Mouse (Mus musculus) brain, embryonic 14.5 days (tissue): ENCODE results near the gene Gm9745. TPM values are rescaled to one million over a fixed set of nuclear protein-coding genes. Genes with fewer than 3 reads are reported as not detected.
A peak's percentile ranks its signal among the peaks of the same experiment; 100 is the strongest.
"Not testable (repeated sequence)": the region's sequence is repeated elsewhere in the genome, so short reads cannot be mapped to it uniquely, and the experiment has no call there.

Experiments
- DNase-seq: peaks from one replicate; pipeline ENCODE4 v3.0.0-alpha.2; 2011; ENCODE audit warnings: low read depth
- CTCF ChIP-seq: fragments of 200-500 bp; IDR thresholded peaks from 2 replicates; pipeline ENCODE4 v1.5.1; 2012; ENCODE audit warnings: inconsistent platforms, mild to moderate bottlenecking, moderate library complexity, borderline replicate concordance; ENCODE audit not compliant: insufficient read depth, insufficient read length; ENCODE audit errors: extremely low read depth
- POLR2A ChIP-seq: fragments of 200-500 bp; IDR thresholded peaks from 2 replicates; pipeline ENCODE4 v1.6.1; 2012; ENCODE audit warnings: mild to moderate bottlenecking, inconsistent platforms, borderline replicate concordance; ENCODE audit not compliant: poor library complexity, insufficient read depth, insufficient read length, severe bottlenecking; ENCODE audit errors: extremely low read depth
- polyA plus RNA-seq: library from polyadenylated mRNA; depleted of rRNA; stranded (reverse); fragments of >200 nt; gene quantifications from 2 replicates; pipeline ENCODE4 v1.2.3, GENCODE M21; 2012; rRNA removed

The Gm9745 gene
- polyA plus RNA-seq, result not detected in 2 replicates

- not testable (repeated sequence) for DNase-seq
These were observed at the start of gene Gm9745 for GRCm38 (mm10) chr13:8948131-8948530. TSS of gene Gm9745 (minus strand) at chr13:8948231.

DNA sequence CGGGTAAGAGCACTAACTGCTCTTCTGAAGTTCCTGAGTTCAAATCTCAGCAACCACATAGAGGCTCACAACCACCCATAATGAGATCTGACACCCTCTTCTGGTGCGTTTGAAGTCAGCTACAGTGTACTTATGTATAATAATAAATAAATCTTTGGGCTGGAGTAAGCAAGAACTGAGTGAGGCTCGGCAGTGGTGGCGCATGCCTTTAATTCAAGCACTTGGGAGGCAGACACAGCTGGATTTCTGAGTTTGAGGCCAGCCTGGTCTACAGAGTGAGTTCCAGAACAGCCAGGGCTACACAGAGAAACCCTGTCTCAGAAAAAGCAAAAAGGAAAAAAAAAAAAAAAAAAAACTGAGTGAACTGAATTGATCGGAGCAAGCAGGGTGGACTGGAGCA lies 49.2 kb upstream of the Gm9745 start:
- not testable (repeated sequence) for DNase-seq

DNA sequence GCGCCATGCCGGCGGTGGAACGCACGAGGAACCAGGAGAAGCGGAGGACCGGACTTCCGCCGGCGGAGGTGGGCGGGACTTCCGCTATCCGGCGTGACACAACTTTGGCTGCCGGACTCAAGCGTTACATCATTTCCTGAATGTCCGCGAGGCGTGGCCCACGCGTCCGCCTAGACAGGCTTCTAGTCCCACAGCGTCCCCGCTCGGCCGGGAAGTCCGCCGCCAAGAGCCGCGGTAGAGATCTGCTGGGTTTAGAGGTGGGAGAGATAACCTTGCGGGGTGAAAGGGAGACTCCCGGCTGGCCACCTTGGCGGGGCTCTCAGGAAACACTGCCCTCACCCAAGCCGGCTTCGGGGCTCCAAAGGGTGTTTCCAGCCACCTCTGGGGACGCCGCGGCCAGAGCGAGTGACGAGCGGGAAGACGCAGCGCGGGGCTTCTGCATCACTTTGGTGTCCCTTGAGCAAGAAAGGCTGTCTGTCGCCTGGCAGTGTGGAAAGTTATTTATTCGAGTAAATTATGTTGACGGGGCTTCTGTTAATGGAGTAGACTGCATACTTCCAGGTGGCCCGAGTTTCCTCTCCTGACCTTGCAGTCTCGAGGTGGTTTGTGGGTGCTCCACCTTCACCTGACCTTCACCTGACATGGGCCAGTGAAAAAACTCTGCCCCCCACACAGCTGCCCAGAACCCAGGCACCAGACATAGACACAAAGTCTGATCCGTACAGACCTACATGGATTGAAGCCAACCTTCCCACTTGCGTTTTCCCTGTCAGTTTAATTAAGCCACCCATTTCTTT lies 48.2 kb upstream of the Gm9745 start, which contains the start of gene Gtpbp4:
Gene Gtpbp4, minus strand, starts transcription at position 94 of the 797 bp plus-strand sequence.
- peak; percentile 99 for DNase-seq
- TF ChIP-seq POLR2A (peak; percentile 63; the same call in 1 of the 2 replicates), CTCF (peak; percentile 68)

DNA sequence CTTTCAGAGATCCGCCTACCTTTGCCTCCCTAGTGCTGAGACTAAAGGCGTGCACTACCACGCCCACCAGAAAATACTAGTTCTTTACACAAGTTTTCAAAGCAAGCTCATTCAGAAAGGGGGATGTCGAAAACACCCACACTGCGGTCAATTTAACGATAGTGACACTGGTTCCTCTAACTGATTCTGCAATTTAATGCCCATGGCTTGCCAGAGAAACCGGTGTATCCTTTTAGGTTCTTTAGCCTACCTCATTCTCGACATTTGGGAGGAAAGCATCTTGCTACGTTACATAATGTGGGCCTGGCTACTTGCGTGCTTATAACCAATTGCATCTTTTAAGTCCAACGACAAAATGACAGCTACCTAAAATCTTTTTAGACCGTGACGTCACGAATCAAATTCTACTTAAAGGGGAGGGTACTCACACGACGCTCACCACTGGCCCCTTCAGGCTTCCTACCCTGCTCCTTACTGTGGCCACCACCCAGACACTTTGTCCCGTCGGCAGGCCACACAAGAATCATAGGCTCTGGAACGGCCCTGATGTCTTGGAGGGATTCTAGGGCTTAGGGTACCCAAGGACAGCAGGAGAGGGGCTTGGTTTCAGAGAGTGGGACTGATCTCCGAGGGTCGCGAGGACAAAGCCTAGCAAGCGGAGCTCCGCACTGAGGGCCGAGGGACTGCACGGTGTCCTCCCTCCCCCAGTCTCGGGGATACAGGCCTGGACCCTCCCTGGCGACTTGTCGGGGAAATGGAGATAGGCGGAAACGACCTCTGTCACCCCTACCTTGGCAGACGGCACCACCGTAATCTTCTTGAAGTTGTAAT lies 47.3 kb upstream of the Gm9745 start:
- no peak for TF ChIP-seq POLR2A
- no peak for TF ChIP-seq CTCF
- DNase-seq, result peak; percentile 63

- TF ChIP-seq CTCF (no peak), POLR2A (no peak)
- no peak for DNase-seq
These were observed 44.2 kb upstream of the Gm9745 start for GRCm38 (mm10) chr13:8992231-8992630.

DNA sequence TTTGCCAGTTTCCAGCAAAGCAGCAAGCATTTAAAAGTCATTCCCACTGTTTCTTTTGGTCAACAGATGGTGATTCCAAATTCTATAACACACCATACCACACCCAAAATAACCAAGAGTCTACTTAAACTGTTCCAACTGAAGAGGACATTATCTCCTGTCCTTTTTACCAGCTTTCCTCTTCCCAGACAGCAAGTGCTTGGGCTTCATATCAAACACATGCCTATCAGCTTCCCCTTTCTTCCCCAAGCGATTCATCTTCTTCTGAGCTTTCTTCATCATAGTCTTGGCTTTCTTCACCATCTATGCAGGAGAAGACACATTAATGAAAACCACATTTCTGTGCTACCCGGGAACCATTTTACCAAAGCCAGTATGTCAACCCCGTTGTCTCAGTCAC lies 24.9 kb upstream of the Gm9745 start:
- TF ChIP-seq CTCF, result no peak
- TF ChIP-seq POLR2A, result no peak

GRCm38 (mm10) chr13:8972369-8972768 lies 24.3 kb upstream of the Gm9745 start:
- DNase-seq, result no peak
- TF ChIP-seq CTCF (no peak), POLR2A (no peak)

More for the DNA sequence above, 24.9 kb upstream of the Gm9745 start:
- no peak for DNase-seq

DNA sequence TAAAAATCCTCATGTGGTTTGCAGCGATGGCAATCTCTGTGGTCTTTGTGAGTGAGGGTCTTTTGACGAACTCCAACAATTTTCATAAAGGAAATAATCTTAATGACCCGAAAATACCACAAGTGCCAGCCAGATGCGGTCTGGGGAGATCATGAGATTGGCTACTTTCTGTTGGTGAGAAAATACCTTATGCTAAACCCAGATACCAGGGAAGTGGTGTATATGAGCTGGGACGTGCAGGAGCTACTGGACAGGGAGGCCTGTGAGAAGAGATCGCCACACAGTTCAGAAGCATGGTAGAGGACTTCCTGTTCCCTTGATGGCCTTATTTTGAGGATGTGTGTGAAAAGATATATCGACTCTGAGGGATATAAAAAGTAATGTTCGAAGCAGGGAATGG lies 19.7 kb upstream of the Gm9745 start:
- DNase-seq, result no peak
- no peak for TF ChIP-seq POLR2A
- no peak for TF ChIP-seq CTCF

DNA sequence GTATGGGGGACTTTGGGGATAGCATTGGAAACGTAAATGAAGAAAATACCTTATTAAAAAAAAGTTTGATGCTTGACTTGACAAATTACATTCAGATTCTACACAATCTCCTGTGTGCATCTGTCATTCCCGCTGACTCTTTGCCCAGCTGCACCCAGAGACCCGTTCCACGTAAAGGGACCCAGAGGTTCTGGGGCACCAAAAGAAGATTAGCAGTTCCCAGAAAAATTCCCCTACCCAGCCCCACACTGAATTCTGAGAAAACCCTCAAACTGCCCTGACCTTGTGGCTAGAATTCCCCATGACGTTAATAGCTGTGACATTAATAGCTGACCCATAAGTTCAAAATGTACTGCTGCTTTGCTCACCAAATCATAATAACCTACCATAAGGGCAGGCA lies 17.2 kb upstream of the Gm9745 start:
- DNase-seq, result no peak
- TF ChIP-seq CTCF (no peak), POLR2A (no peak)

- not testable (repeated sequence) for DNase-seq
These were observed 14.2 kb upstream of the Gm9745 start for GRCm38 (mm10) chr13:8962266-8962665.

DNA sequence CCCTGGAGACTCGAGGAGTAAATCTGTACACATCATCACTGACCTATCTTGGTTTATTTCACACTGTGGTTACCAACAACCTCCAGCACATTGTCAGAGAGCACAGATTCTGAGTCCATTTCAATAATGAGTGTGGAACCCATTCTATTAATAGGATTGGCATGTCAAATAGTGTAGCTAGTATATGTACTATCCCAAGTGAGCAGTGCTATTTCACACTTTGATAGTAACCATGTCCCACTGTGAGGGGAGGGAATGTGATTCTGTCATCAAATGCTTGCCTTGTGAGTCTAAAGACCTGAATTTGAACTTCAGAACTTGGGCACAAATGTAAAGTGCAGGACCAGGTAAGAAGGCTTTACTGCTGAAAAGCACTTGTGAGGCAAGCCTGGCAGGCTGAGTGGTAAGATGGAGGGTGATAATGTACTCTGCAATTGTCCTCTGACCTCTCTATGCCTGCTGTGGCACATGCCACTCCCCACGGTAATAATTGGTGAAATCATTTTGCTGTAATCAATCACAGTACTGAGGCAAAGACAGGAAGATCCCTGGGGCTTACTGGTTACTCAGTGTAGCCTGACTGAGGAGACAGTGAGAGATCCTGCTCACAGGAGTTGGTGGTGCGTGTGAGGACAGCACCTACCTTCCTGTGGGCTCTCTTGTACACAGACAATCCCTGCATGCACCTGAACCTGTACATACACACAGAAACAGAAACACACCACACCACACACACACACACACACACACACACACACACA lies 13.3 kb upstream of the Gm9745 start:
- not testable (repeated sequence) for DNase-seq

GRCm38 (mm10) chr13:8959554-8959953 lies 11.5 kb upstream of the Gm9745 start:
- not testable (repeated sequence) for DNase-seq

GRCm38 (mm10) chr13:8959058-8959457 lies 11.0 kb upstream of the Gm9745 start:
- DNase-seq, result not testable (repeated sequence)

DNA sequence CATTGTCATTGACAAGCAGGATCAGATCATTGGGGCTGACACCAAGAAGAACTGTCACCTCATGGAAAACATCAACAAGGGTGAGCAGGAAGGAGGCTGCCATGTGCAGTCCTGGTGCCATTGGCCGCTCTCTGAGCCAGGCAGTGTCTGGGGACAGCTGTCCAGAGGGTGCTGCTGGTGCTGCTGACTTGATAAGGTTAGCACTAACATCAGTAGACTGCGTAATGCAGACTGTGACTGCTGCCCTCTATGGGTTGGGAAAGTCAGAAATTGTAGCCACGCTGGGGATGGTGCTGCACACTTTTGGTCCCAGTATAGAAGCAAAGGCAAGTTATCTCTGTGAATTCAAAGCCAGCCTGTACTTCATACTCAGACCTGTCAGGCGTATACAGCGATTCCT lies 8.8 kb upstream of the Gm9745 start:
- not testable (repeated sequence) for DNase-seq

- not testable (repeated sequence) for DNase-seq
These were observed 7.1 kb upstream of the Gm9745 start for GRCm38 (mm10) chr13:8955127-8955526.

- not testable (repeated sequence) for DNase-seq
These were observed 4.5 kb upstream of the Gm9745 start, which contains the start of gene Idi2 for GRCm38 (mm10) chr13:8952563-8952962. TSS of gene Idi2 (plus strand) at chr13:8952863.

DNA sequence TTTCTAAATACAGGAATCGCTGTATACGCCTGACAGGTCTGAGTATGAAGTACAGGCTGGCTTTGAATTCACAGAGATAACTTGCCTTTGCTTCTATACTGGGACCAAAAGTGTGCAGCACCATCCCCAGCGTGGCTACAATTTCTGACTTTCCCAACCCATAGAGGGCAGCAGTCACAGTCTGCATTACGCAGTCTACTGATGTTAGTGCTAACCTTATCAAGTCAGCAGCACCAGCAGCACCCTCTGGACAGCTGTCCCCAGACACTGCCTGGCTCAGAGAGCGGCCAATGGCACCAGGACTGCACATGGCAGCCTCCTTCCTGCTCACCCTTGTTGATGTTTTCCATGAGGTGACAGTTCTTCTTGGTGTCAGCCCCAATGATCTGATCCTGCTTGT lies 4.2 kb downstream of the Gm9745 start:
- not testable (repeated sequence) for DNase-seq

GRCm38 (mm10) chr13:8941701-8942100 lies 6.3 kb downstream of the Gm9745 start:
- not testable (repeated sequence) for DNase-seq

DNA sequence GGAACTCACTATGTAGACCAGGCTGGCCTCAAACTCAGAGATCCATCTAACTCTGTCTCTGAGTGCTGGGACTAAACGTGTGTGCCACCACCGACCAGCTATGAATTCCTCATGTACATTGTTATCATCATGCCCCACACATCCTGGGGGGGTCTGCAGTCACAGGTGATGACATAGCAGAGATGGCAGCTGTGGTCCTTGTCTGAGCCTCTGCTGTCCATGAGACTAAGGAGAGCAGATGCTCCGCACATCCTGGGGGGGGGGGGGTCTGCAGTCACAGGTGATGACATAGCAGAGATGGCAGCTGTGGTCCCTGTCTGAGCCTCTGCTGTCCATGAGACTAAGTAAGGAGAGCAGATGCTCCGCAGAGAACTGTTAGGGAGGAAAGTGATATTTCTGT lies 6.9 kb downstream of the Gm9745 start:
- DNase-seq, result not testable (repeated sequence)

- DNase-seq, result not testable (repeated sequence)
These were observed 10.4 kb downstream of the Gm9745 start for GRCm38 (mm10) chr13:8937611-8938140.
